ENCODE assay signal across 10 mouse cellular contexts in the genomic region with DNA sequence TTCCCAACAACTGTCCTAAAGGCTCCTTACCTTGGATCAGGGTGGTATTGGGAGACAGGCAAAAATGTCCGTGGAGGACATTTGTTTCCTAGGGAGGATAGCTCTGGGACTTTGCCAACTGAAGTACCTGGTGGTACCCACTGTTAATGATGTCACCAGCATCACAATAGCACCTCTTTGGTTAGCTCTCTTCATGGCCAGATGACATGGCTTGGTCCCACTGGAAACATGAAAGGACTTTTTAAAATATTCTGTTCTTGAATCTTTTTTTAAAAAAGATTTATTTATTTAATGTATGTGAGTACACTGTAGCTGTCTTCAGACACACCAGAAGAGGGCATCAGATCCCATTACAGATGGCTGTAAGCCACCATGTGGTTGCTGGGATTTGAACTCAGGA. TPM values are rescaled to one million over a fixed set of nuclear protein-coding genes. Genes with fewer than 3 reads are reported as not detected.
DNase-seq lines count a peak whose midpoint lies in the region; TF ChIP-seq lines count a peak whose summit lies in the region.
"Not testable (repeated sequence)": the region's sequence is repeated elsewhere in the genome, so short reads cannot be mapped to it uniquely, and the experiment has no call there.
"Had no signal": no experiment of that assay in that cellular context is flagged by ENCODE, and none has a peak within 500 bp of the region (broad histone marks: within the 10 kb centered on the region; RNA-seq: fewer than 3 reads in every experiment).

A gene (minus strand): TSS at position 101 of the 400 bp plus-strand sequence.

- H3K27ac ChIP-seq in cortical plate, adult 2 months (ENCODE audit: insufficient read depth, low read length), result 0 out of 2 replicates have a peak within 1 kb of the TSS, but pooled peaks have one; percentile 37
- H3K27ac ChIP-seq in testis, adult 2 months (ENCODE audit: control insufficient read depth, insufficient read depth, low read depth, low read length), result peak within 1 kb of the TSS; percentile 45

- H3K4me3 ChIP-seq in cortical plate, adult 2 months (ENCODE audit: insufficient read depth, low read length), result not testable (repeated sequence)
- H3K4me3 ChIP-seq in testis, adult 2 months (ENCODE audit: control insufficient read depth, low read depth, low read length), result peak within 1 kb of the TSS; percentile 74

- not testable (repeated sequence) for TF ChIP-seq CTCF in cortical plate, adult 2 months (IDR thresholded peaks at IDR 0.05; ENCODE audit: extremely low read depth, insufficient read depth, low read length); testis, adult 2 months (IDR thresholded peaks at IDR 0.05; ENCODE audit: control insufficient read depth, insufficient read depth, insufficient replicate concordance, low read depth, low read length)

- H3K27me3 ChIP-seq in testis, adult 2 months (ENCODE audit: control insufficient read depth, insufficient read depth, low read length), result not testable (repeated sequence)

- DNase-seq in heart, adult 11 months, result peak; percentile 28

- TF ChIP-seq POLR2A in cortical plate, adult 2 months (IDR thresholded peaks at IDR 0.05; ENCODE audit: extremely low read depth, insufficient read depth, low read length); testis, adult 2 months (IDR thresholded peaks at IDR 0.05; ENCODE audit: control insufficient read depth, low read depth, low read length): not testable (repeated sequence)

- H3K4me1 ChIP-seq in cortical plate, adult 2 months (ENCODE audit: control insufficient read depth, insufficient read depth, low read length); testis, adult 2 months (ENCODE audit: control insufficient read depth, insufficient read depth, low read length): not testable (repeated sequence)

- H3K36me3 ChIP-seq in testis, adult 2 months (ENCODE audit: control insufficient read depth, insufficient read depth, low read length), result not testable (repeated sequence)

RNA-seq across cellular contexts. Expression of the gene that starts here (rescaled TPM):
- polyA plus RNA-seq in cortical plate, adult 2 months (2012; rRNA removed), result not detected in 2 replicates
- 55.2 and 62.6 TPM in 2 replicates for polyA plus RNA-seq in testis, adult 2 months (2012; rRNA removed)
- polyA plus RNA-seq: activated CD4-positive, CD25-positive, alpha-beta regulatory T cell, adult 4 months; adrenal gland, adult 2 months; brain, embryonic 14.5 days; C2C12; CD4-positive, CD25-positive, alpha-beta regulatory T cell, adult 4 months; G1E; Patski had no signal

Comparison
In these comparisons a context has a peak if more than half of its experiments do, and no peak if none do; other contexts are left out.
1. RNA of the gene that starts here (polyA plus RNA-seq): 55.2 to 62.6 TPM in testis, adult 2 months; not detected in cortical plate, adult 2 months; every median in the first group is over 10 times any median in the second.